Mouse (Mus musculus) right cerebral cortex, postnatal 36 days (tissue): ENCODE measurements at regions not wholly inside any gene's neighbourhood (a gene's known extent, or its start where the extent isn't known, plus 50 kb on each side); places are given as distances from the start of the nearest gene placed in this dataset.
"Not testable (repeated sequence)": the region's sequence is repeated elsewhere in the genome, so short reads cannot be mapped to it uniquely, and the experiment has no call there.

Experiments
- DNase-seq, 2 experiments: peaks; one replicate each; pipeline ENCODE4 v3.0.0; 2022; ENCODE audit warnings: low spot score in 2 of 2, mixed read lengths in 1 of 2

- DNase-seq: not testable (repeated sequence)
Observed at GRCm38 (mm10) chr4:9724801-9725200, 1149.5 kb upstream of the 2610301B20Rik start.

DNA sequence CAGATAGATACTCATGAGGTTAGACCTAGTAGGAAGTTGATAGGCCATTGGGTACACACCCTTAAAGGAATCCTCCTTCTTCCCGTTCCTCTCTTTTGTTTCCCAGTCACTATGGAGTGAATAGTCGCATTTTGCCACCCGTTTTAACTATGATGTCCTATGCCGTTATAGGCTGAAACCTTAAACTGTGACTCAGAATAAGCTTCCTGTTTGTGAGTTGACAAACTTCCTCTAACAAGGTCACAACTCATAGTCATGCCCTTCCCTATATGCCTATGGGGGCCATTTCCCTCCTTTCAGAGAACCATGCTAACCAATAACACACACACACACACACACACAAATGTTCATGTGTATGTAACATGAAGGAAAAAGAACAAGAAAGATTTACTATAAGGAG, 1136.6 kb upstream of the 2610301B20Rik start:
- no peak for DNase-seq

DNA sequence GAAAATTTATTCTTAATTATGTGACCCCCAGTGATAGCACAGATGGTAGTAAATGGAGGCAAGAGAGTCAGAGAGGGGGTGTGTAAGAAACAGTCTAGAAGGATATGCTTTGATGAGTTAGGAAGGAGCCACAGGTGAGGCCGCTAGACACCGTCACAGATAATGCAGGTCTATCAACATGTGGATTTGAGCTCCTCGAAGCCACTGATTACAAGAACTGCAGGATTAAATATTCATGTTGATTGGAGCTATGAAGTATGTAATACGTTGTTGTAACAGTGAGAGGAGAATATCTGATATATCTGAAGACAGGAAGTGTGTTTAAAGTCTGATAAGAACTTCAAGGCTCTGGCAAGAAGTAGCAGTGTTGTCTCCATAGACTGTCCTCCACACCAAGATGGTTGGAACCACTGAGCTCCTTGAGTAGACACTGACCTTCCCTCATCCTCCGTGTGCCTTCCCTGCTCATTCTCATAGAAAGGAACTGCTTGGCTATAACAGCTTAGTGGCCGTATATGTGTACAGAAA, 1126.8 kb upstream of the 2610301B20Rik start:
- DNase-seq: no peak

- no peak for DNase-seq
Observed at GRCm38 (mm10) chr4:9748110-9748509, 1126.2 kb upstream of the 2610301B20Rik start.

GRCm38 (mm10) chr4:9749877-9750276, 1124.4 kb upstream of the 2610301B20Rik start:
- no peak for DNase-seq

GRCm38 (mm10) chr4:9750404-9750803, 1123.9 kb upstream of the 2610301B20Rik start:
- no peak for DNase-seq

- no peak for DNase-seq
Observed at GRCm38 (mm10) chr4:9763321-9763720, 1111.0 kb upstream of the 2610301B20Rik start.

DNA sequence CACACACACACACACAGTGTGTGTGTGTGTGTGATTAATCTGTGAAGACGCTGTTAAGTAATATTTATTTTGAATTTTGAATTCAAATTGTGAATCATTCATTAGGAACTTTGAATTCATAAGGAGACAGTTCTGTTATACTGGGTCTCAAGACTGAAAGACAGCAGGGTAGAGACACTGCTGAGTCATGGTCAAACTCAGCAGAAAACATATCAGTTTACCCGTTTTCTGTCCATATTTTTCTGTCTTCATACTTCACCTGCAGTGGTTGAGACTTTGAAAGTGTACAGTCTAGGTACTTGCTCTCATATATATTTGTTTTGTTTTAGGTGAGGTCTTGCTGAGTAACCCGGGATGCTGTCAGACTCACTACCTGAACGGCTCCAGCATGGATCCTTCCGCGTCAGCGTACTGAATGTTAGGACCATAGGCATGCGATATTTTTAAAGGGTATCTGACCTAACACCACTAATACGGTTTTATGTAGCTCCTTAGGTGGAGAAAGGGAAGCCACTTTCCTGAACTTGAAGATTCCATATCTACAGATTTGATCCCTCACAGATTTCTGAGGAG, 1104.6 kb upstream of the 2610301B20Rik start:
- no peak for DNase-seq

- DNase-seq: peak; percentile 3 to 7
Observed at GRCm38 (mm10) chr4:9770372-9771102, 1103.8 kb upstream of the 2610301B20Rik start.

GRCm38 (mm10) chr4:9771103-9771474, 1103.2 kb upstream of the 2610301B20Rik start:
- DNase-seq: no peak

GRCm38 (mm10) chr4:9778391-9778790, 1095.9 kb upstream of the 2610301B20Rik start:
- no peak for DNase-seq

- DNase-seq: no peak
Observed at GRCm38 (mm10) chr4:9779594-9779993, 1094.7 kb upstream of the 2610301B20Rik start.

DNA sequence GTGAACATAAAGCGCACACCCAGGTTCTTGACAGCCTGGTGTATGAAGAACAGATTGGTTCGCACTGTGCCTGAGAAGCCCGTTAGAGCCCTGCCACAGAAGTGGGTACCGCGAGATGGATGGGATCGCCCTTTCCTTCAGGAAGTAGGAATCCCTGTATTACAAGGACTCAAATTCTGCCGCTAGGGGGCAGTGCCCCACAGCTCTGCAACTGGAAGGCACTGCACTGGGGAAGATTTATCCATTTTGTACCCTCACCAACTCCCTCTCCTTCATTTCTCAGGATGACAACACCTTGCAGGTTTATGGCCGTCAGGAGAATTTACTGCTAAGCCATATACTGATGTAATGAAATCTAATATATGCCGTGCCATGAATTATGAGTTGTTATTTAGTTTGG, 1094.1 kb upstream of the 2610301B20Rik start:
- DNase-seq: peak; percentile 26 to 32

- no peak for DNase-seq
Observed at GRCm38 (mm10) chr4:9781318-9781717, 1093.0 kb upstream of the 2610301B20Rik start.

GRCm38 (mm10) chr4:9787795-9788365, 1086.4 kb upstream of the 2610301B20Rik start:
- no peak for DNase-seq

- DNase-seq: no peak
Observed at GRCm38 (mm10) chr4:9790478-9790877, 1083.8 kb upstream of the 2610301B20Rik start.
